Mouse (Mus musculus): ENCODE measurements around the gene Myadml2.
A peak's percentile ranks its signal among the peaks of the same experiment; 100 is the strongest.

DNA sequence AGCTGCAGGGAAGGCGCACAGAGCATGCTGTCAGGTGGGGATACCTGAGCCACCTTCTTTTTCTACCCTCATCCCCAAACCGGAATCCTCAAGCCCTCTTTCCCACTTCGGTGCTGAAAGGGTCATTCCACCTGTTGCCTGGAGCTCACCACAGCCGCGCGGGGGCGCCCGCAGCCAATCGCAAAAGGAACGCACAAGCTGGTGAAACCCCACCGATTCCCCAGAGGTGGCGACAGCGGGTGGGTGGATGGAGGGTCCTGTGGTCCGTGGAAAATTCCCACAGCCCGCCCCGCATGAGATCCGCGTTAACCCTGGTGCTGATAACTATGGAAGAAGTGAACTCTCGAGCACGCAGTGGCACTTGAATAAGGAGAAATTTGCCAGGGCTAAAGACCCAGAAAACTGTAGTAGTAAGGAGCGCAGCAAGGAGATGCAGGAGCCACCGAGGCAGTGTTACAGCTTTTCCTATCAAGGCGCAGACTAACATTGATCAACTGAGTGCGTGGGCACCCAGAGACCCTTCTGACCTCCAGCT is 11.0 kb upstream of the Myadml2 start:
- TF ChIP-seq CTCF (IDR thresholded peaks at IDR 0.05; ENCODE audit: low read depth) (peak; percentile 85), EP300 (IDR thresholded peaks at IDR 0.05; ENCODE audit: low read depth) (no peak)

Measured in heart, postnatal 0 days (tissue).